Mouse (Mus musculus): ENCODE results near the gene Ddc.

GRCm38 (mm10) chr11:11944814-11945213, 46.9 kb upstream of the Ddc start:
- TF ChIP-seq CTCF (IDR thresholded peaks at IDR 0.05) (no peak), EP300 (IDR thresholded peaks at IDR 0.05) (no peak)
